Mouse (Mus musculus) embryonic facial prominence, embryonic 15.5 days (tissue): Measurements from ENCODE around the gene R3hdml. TPM values are rescaled to one million over a fixed set of nuclear protein-coding genes. Genes with fewer than 3 reads are reported as not detected.
A peak's percentile ranks its signal among the peaks of the same experiment; 100 is the strongest.

Experiments
- ATAC-seq: fragments of 200-750 bp; cut with Nextera tagmentation; 2 replicates; pipeline ENCODE4 v1.8.0; 2017; ENCODE audit warnings: low read depth, moderate TSS enrichment; ENCODE audit not compliant: insufficient number of reproducible peaks, low FRiP score, low TSS enrichment
- H3K27ac ChIP-seq: fragments of 300-500 bp; sonication (generic); replicated peaks from 2 replicates; pipeline ENCODE4 v1.5.1; 2015; ENCODE audit warnings: mild to moderate bottlenecking, inconsistent platforms
- H3K27me3 ChIP-seq: fragments of 300-500 bp; sonication (generic); 2 replicates; pipeline ENCODE4 v1.6.1; 2015; ENCODE audit warnings: inconsistent platforms
- H3K36me3 ChIP-seq: fragments of 300-500 bp; sonication (generic); 2 replicates; pipeline ENCODE4 v1.6.1; 2015; ENCODE audit warnings: mild to moderate bottlenecking, inconsistent platforms
- H3K4me1 ChIP-seq: fragments of 300-500 bp; sonication (generic); 2 replicates; pipeline ENCODE4 v1.6.1; 2015; ENCODE audit warnings: inconsistent platforms
- H3K4me2 ChIP-seq: fragments of 300-500 bp; sonication (generic); replicated peaks from 2 replicates; pipeline ENCODE4 v1.6.1; 2015; ENCODE audit warnings: mild to moderate bottlenecking, inconsistent platforms
- H3K4me3 ChIP-seq: fragments of 300-500 bp; sonication (generic); replicated peaks from 2 replicates; pipeline ENCODE4 v1.5.1; 2015; ENCODE audit warnings: mild to moderate bottlenecking, inconsistent platforms
- H3K9ac ChIP-seq: fragments of 300-500 bp; sonication (generic); 2 replicates; pipeline ENCODE4 v1.6.1; 2015; ENCODE audit warnings: inconsistent platforms
- H3K9me3 ChIP-seq: fragments of 300-500 bp; sonication (generic); replicated peaks from 2 replicates; pipeline ENCODE4 v1.6.1; 2016; ENCODE audit warnings: inconsistent platforms
- WGBS: fragments of 180-500 bp; shearing (Covaris S2); methylation state at CpG from one replicate; pipeline ENCODE4 v1.1.7; 2015; 5-methylcytosine and 5-hydroxymethylcytosine counted together
- polyA plus RNA-seq: library from polyadenylated mRNA; unstranded; fragments of >200 nt; fragmentation: Nextera tagmentation; extraction: Ambion mirVana; gene quantifications from 2 replicates; pipeline ENCODE4 v1.2.1, GENCODE M21; 2015

The R3hdml gene
- 0.30 and 0.35 TPM in 2 replicates for polyA plus RNA-seq

GRCm38 (mm10) chr2:163492018-163492417, at the start of gene R3hdml:
Gene R3hdml (plus strand): TSS chr2:163492318.
- Histone ChIP-seq H3K27ac (no peak within 1 kb of the TSS), H3K9ac (no peak within 1 kb of the TSS), H3K9me3 (no peaks in the 10 kb centered on the region), H3K36me3 (no peaks in the 10 kb centered on the region), H3K27me3 (0 out of 2 replicates have a peak, but pooled peaks cover 4% of the 10 kb centered on the region), H3K4me2 (no peak within 1 kb of the TSS), H3K4me3 (no peak within 1 kb of the TSS), H3K4me1 (peaks cover 5% of the 10 kb centered on the region; the same call in 1 of the 2 replicates)
- ATAC-seq = no peak
- 66% methylated on average over 5 of the region's 5 CpGs for WGBS

- Histone ChIP-seq H3K27ac (no peak overlapping the region), H3K27me3 (peaks cover 13% of the 10 kb centered on the region), H3K36me3 (no peaks in the 10 kb centered on the region), H3K4me1 (0 out of 2 replicates have a peak, but pooled peaks cover 2% of the 10 kb centered on the region), H3K9ac (no peak overlapping the region), H3K4me2 (no peak overlapping the region), H3K9me3 (no peaks in the 10 kb centered on the region), H3K4me3 (no peak overlapping the region)
- WGBS = 59% methylated on average over 6 of the region's 6 CpGs
- ATAC-seq = no peak
Measured at GRCm38 (mm10) chr2:163443543-163443942, 48.6 kb upstream of the R3hdml start.

- H3K4me2 ChIP-seq = no peak overlapping the region
- WGBS = 61% methylated on average over 7 of the region's 7 CpGs
- no peaks in the 10 kb centered on the region for H3K4me1 ChIP-seq
- H3K27me3 ChIP-seq = peaks cover 8% of the 10 kb centered on the region
- ATAC-seq = no peak
- H3K27ac ChIP-seq = no peak overlapping the region
- no peaks in the 10 kb centered on the region for H3K36me3 ChIP-seq
- no peak overlapping the region for H3K9ac ChIP-seq
- H3K9me3 ChIP-seq = no peaks in the 10 kb centered on the region
- H3K4me3 ChIP-seq = no peak overlapping the region
Measured at GRCm38 (mm10) chr2:163444017-163444416, 48.1 kb upstream of the R3hdml start.

GRCm38 (mm10) chr2:163447375-163447774, 44.7 kb upstream of the R3hdml start:
- no peak for ATAC-seq
- Histone ChIP-seq H3K4me2 (no peak overlapping the region), H3K36me3 (no peaks in the 10 kb centered on the region), H3K4me1 (no peaks in the 10 kb centered on the region), H3K27me3 (no peaks in the 10 kb centered on the region), H3K4me3 (no peak overlapping the region), H3K9ac (no peak overlapping the region), H3K27ac (no peak overlapping the region), H3K9me3 (no peaks in the 10 kb centered on the region)
- 89% methylated on average over 12 of the region's 12 CpGs for WGBS

- H3K9me3 ChIP-seq = no peaks in the 10 kb centered on the region
- no peaks in the 10 kb centered on the region for H3K36me3 ChIP-seq
- ATAC-seq = no peak
- no peak overlapping the region for H3K27ac ChIP-seq
- 61% methylated on average over 3 of the region's 3 CpGs for WGBS
- H3K27me3 ChIP-seq = no peaks in the 10 kb centered on the region
- H3K4me2 ChIP-seq = no peak overlapping the region
- no peaks in the 10 kb centered on the region for H3K4me1 ChIP-seq
- no peak overlapping the region for H3K9ac ChIP-seq
- no peak overlapping the region for H3K4me3 ChIP-seq
Measured at GRCm38 (mm10) chr2:163449276-163449675, 42.8 kb upstream of the R3hdml start.

- H3K4me2 ChIP-seq = no peak overlapping the region
Measured at GRCm38 (mm10) chr2:163450668-163451295, 41.3 kb upstream of the R3hdml start.

GRCm38 (mm10) chr2:163452738-163453137, 39.4 kb upstream of the R3hdml start:
- Histone ChIP-seq H3K4me3 (no peak overlapping the region), H3K27me3 (no peaks in the 10 kb centered on the region), H3K36me3 (no peaks in the 10 kb centered on the region), H3K4me2 (no peak overlapping the region), H3K9ac (no peak overlapping the region), H3K4me1 (no peaks in the 10 kb centered on the region), H3K9me3 (no peaks in the 10 kb centered on the region), H3K27ac (no peak overlapping the region)
- 87% methylated on average over 6 of the region's 6 CpGs for WGBS
- ATAC-seq = no peak

More at GRCm38 (mm10) chr2:163450668-163451295, 41.3 kb upstream of the R3hdml start:
- H3K9ac ChIP-seq = no peak overlapping the region
- H3K4me1 ChIP-seq = no peaks in the 10 kb centered on the region
- no peaks in the 10 kb centered on the region for H3K9me3 ChIP-seq
- no peak for ATAC-seq
- H3K36me3 ChIP-seq = no peaks in the 10 kb centered on the region
- H3K27ac ChIP-seq = no peak overlapping the region
- WGBS = 56% methylated on average over 6 of the region's 6 CpGs
- H3K4me3 ChIP-seq = no peak overlapping the region
- H3K27me3 ChIP-seq = no peaks in the 10 kb centered on the region

GRCm38 (mm10) chr2:163453378-163453777, 38.7 kb upstream of the R3hdml start:
- no peak for ATAC-seq
- Histone ChIP-seq H3K4me1 (no peaks in the 10 kb centered on the region), H3K9ac (no peak overlapping the region), H3K27ac (no peak overlapping the region), H3K27me3 (peaks cover 2% of the 10 kb centered on the region; the same call in 1 of the 2 replicates), H3K4me3 (no peak overlapping the region), H3K4me2 (no peak overlapping the region), H3K36me3 (no peaks in the 10 kb centered on the region), H3K9me3 (no peaks in the 10 kb centered on the region)
- 88% methylated on average over 13 of the region's 13 CpGs for WGBS

GRCm38 (mm10) chr2:163458539-163459265, 33.4 kb upstream of the R3hdml start:
- no peaks in the 10 kb centered on the region for H3K9me3 ChIP-seq
- H3K36me3 ChIP-seq = no peaks in the 10 kb centered on the region
- no peak overlapping the region for H3K4me2 ChIP-seq
- H3K27ac ChIP-seq = no peak overlapping the region
- ATAC-seq = no peak
- no peaks in the 10 kb centered on the region for H3K4me1 ChIP-seq
- H3K27me3 ChIP-seq = peaks cover 13% of the 10 kb centered on the region; the same call in 1 of the 2 replicates
- no peak overlapping the region for H3K9ac ChIP-seq
- H3K4me3 ChIP-seq = no peak overlapping the region
- 47% methylated on average over 27 of the region's 27 CpGs for WGBS

- Histone ChIP-seq H3K9me3 (no peaks in the 10 kb centered on the region), H3K36me3 (no peaks in the 10 kb centered on the region), H3K4me2 (no peak overlapping the region), H3K4me1 (no peaks in the 10 kb centered on the region), H3K27me3 (peaks cover 13% of the 10 kb centered on the region; the same call in 1 of the 2 replicates), H3K4me3 (no peak overlapping the region), H3K27ac (no peak overlapping the region), H3K9ac (no peak overlapping the region)
- 32% methylated on average over 10 of the region's 10 CpGs for WGBS
- ATAC-seq = peak; percentile 45; the same call in 1 of the 2 replicates
Measured at GRCm38 (mm10) chr2:163459380-163459779, 32.7 kb upstream of the R3hdml start.

GRCm38 (mm10) chr2:163460622-163461021, 31.5 kb upstream of the R3hdml start:
- WGBS = 87% methylated on average over 8 of the region's 8 CpGs
- Histone ChIP-seq H3K9me3 (no peaks in the 10 kb centered on the region), H3K4me3 (no peak overlapping the region), H3K27ac (no peak overlapping the region), H3K4me2 (no peak overlapping the region), H3K36me3 (no peaks in the 10 kb centered on the region; the same call in 1 of the 2 replicates), H3K9ac (no peak overlapping the region), H3K4me1 (no peaks in the 10 kb centered on the region), H3K27me3 (peaks cover 13% of the 10 kb centered on the region; the same call in 1 of the 2 replicates)
- no peak for ATAC-seq
